Mouse (Mus musculus) cerebellum, adult 8-10 months (tissue): ENCODE measurements at regions not wholly inside any gene's neighbourhood (a gene's known extent, or its start where the extent isn't known, plus 50 kb on each side); places are given as distances from the start of the nearest gene placed in this dataset.
"Not testable (repeated sequence)": the region's sequence is repeated elsewhere in the genome, so short reads cannot be mapped to it uniquely, and the experiment has no call there.

Source experiments
- DNase-seq: peaks from one replicate; pipeline ENCODE4 v3.0.0; 2022

- DNase-seq = no peak
Measured at GRCm38 (mm10) chr3:157371509-157371908, 162.5 kb upstream of the Zranb2 start.

- peak; percentile 28 for DNase-seq
Measured at GRCm38 (mm10) chr3:157373333-157373732, 160.6 kb upstream of the Zranb2 start.

DNA sequence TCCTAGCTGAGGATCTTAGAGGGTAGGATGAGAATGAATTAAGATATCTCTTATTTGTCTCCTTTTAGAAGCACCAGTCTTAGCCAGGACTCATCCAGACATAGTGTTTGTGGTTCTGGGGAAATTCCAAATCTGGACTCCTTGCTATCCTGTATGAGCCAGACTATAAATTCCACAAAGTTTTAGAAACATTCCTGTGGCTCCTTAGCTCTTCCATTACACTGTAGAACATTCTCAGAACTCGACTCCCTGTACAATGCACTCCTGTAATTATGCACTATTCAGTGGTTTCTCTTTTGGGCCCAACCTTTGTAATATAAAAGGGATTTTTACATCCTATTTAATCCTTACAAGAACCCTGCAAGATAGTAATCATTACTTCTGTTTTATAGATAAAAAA, 159.8 kb upstream of the Zranb2 start:
- no peak for DNase-seq

DNA sequence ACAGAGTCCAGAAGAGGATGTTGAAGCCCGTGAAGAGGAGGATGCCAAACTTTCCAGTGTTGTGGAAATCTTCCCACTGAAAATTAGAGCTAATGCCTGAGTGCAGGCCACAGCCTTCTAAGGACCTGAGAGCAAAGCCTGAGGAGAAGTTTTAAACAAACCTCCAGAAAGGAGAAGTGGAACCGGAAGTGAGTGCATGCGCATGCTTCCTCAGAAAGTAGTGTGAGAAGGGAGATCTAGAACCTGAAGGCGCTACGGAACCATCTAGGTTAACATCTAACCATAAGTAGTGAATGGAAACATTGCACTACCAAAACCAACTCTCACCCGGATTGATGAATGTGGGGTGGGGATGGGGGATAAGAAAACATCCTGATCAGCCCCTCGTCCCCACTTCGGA, 156.4 kb upstream of the Zranb2 start:
- DNase-seq = no peak

GRCm38 (mm10) chr3:157378127-157378526, 155.8 kb upstream of the Zranb2 start:
- DNase-seq = no peak

- no peak for DNase-seq
Measured at GRCm38 (mm10) chr3:157391835-157392234, 142.1 kb upstream of the Zranb2 start.

GRCm38 (mm10) chr3:157393903-157394302, 140.1 kb upstream of the Zranb2 start:
- no peak for DNase-seq

DNA sequence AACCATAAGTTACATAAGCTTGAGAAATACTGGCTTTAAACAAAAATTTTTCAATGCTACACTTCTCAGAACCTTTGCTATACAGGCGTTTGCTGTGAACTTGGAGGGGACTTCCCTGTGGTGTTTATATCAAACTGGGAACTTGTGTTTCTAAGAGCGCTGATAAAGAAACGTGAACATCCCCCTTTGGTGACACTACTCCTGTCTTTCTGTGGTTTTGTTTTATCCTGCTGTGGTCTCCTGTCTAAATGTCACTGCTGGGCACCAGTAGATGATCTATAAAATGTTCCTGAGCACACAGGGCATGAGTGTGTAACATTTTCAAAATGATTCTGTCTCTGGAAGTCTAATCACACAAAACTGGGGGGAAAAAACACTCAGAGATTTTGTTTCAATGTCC, 134.1 kb upstream of the Zranb2 start:
- no peak for DNase-seq

DNA sequence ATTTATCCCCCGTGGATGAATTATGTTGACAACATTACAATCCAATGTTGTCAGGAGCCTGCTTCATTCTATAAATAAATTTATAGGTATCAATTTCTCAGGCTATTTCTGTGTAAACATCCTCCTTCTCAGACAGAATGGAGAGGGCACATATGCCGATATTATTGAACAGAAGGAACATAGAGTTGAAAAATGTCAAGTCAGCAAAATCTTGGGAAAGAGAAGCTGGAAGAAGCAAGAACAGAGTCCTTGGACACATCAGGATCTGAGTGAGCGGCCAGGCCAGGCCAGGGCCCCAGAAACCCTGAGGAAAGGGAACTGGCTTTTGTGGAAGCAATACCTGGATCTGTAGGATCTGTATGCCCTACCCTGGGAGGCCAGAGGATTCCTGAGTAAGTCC, 129.9 kb upstream of the Zranb2 start:
- no peak for DNase-seq

- not testable (repeated sequence) for DNase-seq
Measured at GRCm38 (mm10) chr3:157423447-157423846, 110.5 kb upstream of the Zranb2 start.

GRCm38 (mm10) chr3:157426720-157427119, 107.2 kb upstream of the Zranb2 start:
- DNase-seq = no peak

DNA sequence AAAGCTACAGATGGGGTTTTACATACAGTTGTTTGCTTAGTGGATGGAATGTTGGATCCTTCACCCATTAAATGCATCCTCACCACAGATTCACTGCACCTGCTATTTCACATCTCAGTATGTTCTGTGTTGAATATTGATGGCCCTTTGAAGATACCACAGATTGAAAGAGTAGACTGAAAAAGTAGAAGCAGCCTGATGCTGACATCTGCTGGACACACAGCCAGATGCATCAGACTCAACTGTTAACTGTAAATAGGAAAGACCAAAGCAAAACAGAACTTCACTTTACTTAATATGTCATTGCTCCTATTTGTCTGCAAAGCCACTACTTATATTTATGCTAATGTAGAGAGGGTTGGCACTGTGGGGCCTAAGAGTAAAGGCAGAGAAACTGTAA, 84.2 kb upstream of the Zranb2 start:
- peak; percentile 50 for DNase-seq

DNA sequence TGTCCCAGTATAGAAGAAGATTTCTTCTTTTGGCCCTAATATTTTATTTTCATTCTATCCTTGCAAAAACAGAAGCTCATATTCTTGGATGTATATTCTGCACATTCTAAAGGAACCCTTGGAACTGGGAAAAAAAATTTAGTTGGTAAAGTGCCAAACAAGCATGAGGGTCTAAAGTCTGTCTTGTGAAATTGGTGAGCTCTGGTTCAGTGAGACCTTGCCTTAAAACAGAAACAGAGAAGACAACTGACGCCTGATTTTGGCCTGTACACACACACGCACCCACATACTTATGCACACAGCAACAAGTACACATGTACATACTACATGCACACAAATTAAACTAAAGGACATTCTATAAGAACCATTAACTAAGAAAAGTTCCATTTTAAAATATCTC, 62.4 kb upstream of the Zranb2 start:
- no peak for DNase-seq

DNA sequence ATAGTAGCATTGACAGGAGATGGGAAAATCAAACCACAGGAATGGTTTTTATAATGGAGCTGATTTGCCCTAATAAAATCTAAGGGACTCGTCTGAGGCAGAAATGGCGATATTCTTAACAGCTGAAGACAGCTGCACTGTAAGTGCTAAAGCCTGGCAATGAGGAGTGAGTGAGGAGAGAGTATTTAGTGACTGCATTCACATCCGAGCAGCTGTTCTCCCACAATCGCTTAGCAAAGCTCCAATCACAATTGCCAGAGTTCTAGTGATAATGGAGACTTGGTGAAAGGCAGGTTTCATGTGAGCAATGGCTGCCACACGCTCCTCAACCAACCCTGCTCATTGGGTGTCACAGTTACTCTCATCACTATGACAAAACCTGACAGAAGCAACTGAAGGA, 61.3 kb upstream of the Zranb2 start:
- no peak for DNase-seq

DNA sequence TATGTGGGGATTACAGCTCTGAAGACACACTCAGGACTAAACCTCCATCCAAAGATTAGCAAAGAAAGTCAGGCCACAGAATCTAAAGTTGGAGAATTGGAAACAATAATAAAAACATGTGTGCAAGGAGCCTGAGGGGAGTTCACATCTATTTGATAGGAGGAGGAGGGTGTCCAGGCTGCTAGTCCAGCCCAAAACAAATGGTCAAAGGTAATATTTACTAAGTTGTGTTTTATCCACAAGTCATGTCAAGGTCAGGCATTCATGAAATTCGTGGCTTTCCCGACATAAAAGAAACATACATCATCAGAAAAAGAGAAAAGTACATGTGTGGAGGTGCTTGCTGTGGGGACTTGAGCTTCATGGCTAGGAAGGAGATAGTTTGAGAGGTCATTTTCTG, 56.2 kb upstream of the Zranb2 start:
- no peak for DNase-seq
